Comparison of ENCODE assay signal across 9 mouse cellular contexts in genomic region chr5:33270568-33270967, GRCm38 (mm10). TPM values are rescaled to one million over a fixed set of nuclear protein-coding genes. Genes with fewer than 3 reads are reported as not detected.
DNase-seq lines count a peak whose midpoint lies in the region; ATAC-seq and TF ChIP-seq lines count a peak whose summit lies in the region.
"Had no signal": no experiment of that assay in that cellular context is flagged by ENCODE, and none has a peak within 500 bp of the region (broad histone marks: within the 10 kb centered on the region; RNA-seq: fewer than 3 reads in every experiment).

No protein-coding gene starts in this region.

- H3K9me3 ChIP-seq in midbrain, embryonic 11.5 days (ENCODE audit: control insufficient read depth, low read length) = no peaks in the 10 kb centered on the region
- no peaks in the 10 kb centered on the region for H3K9me3 ChIP-seq in midbrain, embryonic 13.5 days
- no peaks in the 10 kb centered on the region for H3K9me3 ChIP-seq in kidney, embryonic 14.5 days (ENCODE audit: control insufficient read depth, low read length)
- H3K9me3 ChIP-seq: heart, embryonic 15.5 days had no signal

- peak; percentile 97 for TF ChIP-seq CTCF in liver, adult 2 months (IDR thresholded peaks at IDR 0.05; ENCODE audit: low read depth, low read length)

- peak; percentile 99 for DNase-seq in midbrain, embryonic 11.5 days (ENCODE audit: low spot score, missing footprints)
- DNase-seq in c-Kit-positive CD71-positive TER-119-positive erythroid progenitor cells, embryonic 14.5 days (ENCODE audit: low spot score) = peak; percentile 90
- DNase-seq in frontal cortex, postnatal 10 days (ENCODE audit: low spot score in 2 of 2) = peak; percentile 62 to 78
- DNase-seq in liver, adult 2 months (ENCODE audit: extremely low read depth, low read depth, low spot score) = peak; percentile 59
- DNase-seq in thymus, postnatal 0 days (ENCODE audit: low spot score) = peak; percentile 84

- H3K36me3 ChIP-seq in midbrain, embryonic 11.5 days (ENCODE audit: control insufficient read depth, insufficient read depth, low read length) = peaks cover 27% of the 10 kb centered on the region
- H3K36me3 ChIP-seq in midbrain, embryonic 13.5 days = peaks cover 41% of the 10 kb centered on the region
- H3K36me3 ChIP-seq in kidney, embryonic 14.5 days (ENCODE audit: control insufficient read depth, insufficient read depth, low read length) = peaks cover 45% of the 10 kb centered on the region
- H3K36me3 ChIP-seq in liver, adult 2 months (ENCODE audit: control insufficient read depth, insufficient read depth, low read length) = peaks cover 24% of the 10 kb centered on the region

- no peak overlapping the region for H3K4me3 ChIP-seq in midbrain, embryonic 11.5 days (ENCODE audit: low read depth, low read length)
- no peak overlapping the region for H3K4me3 ChIP-seq in midbrain, embryonic 13.5 days (replicated peaks)
- H3K4me3 ChIP-seq in kidney, embryonic 14.5 days (ENCODE audit: low read length) = no peak overlapping the region
- no peak overlapping the region for H3K4me3 ChIP-seq in liver, adult 2 months (ENCODE audit: insufficient read depth, low read depth, low read length)
- H3K4me3 ChIP-seq: heart, embryonic 15.5 days had no signal

- peaks cover 20% of the 10 kb centered on the region for H3K4me1 ChIP-seq in midbrain, embryonic 11.5 days (ENCODE audit: control insufficient read depth, insufficient read depth, low read length)
- H3K4me1 ChIP-seq in midbrain, embryonic 13.5 days (replicated peaks) = peaks cover 41% of the 10 kb centered on the region
- peaks cover 20% of the 10 kb centered on the region for H3K4me1 ChIP-seq in kidney, embryonic 14.5 days (ENCODE audit: control insufficient read depth, insufficient read depth, low read length)
- H3K4me1 ChIP-seq in liver, adult 2 months (ENCODE audit: control insufficient read depth, insufficient read depth, low read length) = peaks cover 22% of the 10 kb centered on the region

- H3K4me2 ChIP-seq in midbrain, embryonic 11.5 days = no peak overlapping the region
- no peak overlapping the region for H3K4me2 ChIP-seq in midbrain, embryonic 13.5 days (replicated peaks)
- no peak overlapping the region for H3K4me2 ChIP-seq in kidney, embryonic 14.5 days (replicated peaks; ENCODE audit: low read depth, low read length)

- H3K9ac ChIP-seq in midbrain, embryonic 11.5 days (ENCODE audit: low read length) = no peak overlapping the region
- no peak overlapping the region for H3K9ac ChIP-seq in midbrain, embryonic 13.5 days (replicated peaks)
- H3K9ac ChIP-seq in kidney, embryonic 14.5 days (ENCODE audit: low read depth, low read length) = no peak overlapping the region
- H3K9ac ChIP-seq in liver, adult 2 months (ENCODE audit: low read depth, low read length) = no peak overlapping the region
- H3K9ac ChIP-seq: heart, embryonic 15.5 days had no signal

- ATAC-seq in midbrain, embryonic 11.5 days (ENCODE audit: low FRiP score) = no peak
- no peak for ATAC-seq in midbrain, embryonic 13.5 days
- no peak for ATAC-seq in kidney, embryonic 14.5 days (ENCODE audit: low FRiP score, low TSS enrichment)
- peak; percentile 69 for ATAC-seq in neutrophil, adult 5-6 weeks (ENCODE audit: extremely low read depth, insufficient number of reproducible peaks, low FRiP score, poor library complexity, severe bottlenecking)

- 26% methylated on average over 5 of the region's 5 CpGs for WGBS in midbrain, embryonic 11.5 days
- 18% methylated on average over 5 of the region's 5 CpGs for WGBS in midbrain, embryonic 13.5 days
- 22% methylated on average over 5 of the region's 5 CpGs for WGBS in kidney, embryonic 14.5 days
- 5% methylated on average over 5 of the region's 5 CpGs for WGBS in liver, adult 2 months

- no peaks in the 10 kb centered on the region for H3K27me3 ChIP-seq in midbrain, embryonic 11.5 days (ENCODE audit: control insufficient read depth, insufficient read depth, low read length)
- no peaks in the 10 kb centered on the region for H3K27me3 ChIP-seq in midbrain, embryonic 13.5 days
- no peaks in the 10 kb centered on the region for H3K27me3 ChIP-seq in kidney, embryonic 14.5 days (ENCODE audit: control insufficient read depth, insufficient read depth, low read length)
- H3K27me3 ChIP-seq in liver, adult 2 months (ENCODE audit: control insufficient read depth, insufficient read depth, low read length) = no peaks in the 10 kb centered on the region
- H3K27me3 ChIP-seq: heart, embryonic 15.5 days had no signal

- peaks cover 50% of the 10 kb centered on the region for H3K79me2 ChIP-seq in liver, adult 2 months (ENCODE audit: control insufficient read depth, insufficient read depth, low read length)

- no peak overlapping the region for H3K27ac ChIP-seq in midbrain, embryonic 11.5 days (ENCODE audit: low read depth, low read length)
- no peak overlapping the region for H3K27ac ChIP-seq in midbrain, embryonic 13.5 days
- 0 out of 2 replicates have a peak overlapping the region, but pooled peaks have one; percentile 10 for H3K27ac ChIP-seq in kidney, embryonic 14.5 days (ENCODE audit: low read depth, low read length)
- no peak overlapping the region for H3K27ac ChIP-seq in liver, adult 2 months (replicated peaks; ENCODE audit: insufficient read depth, low read depth, low read length)

- TF ChIP-seq POLR2A in liver, adult 2 months (IDR thresholded peaks at IDR 0.05; ENCODE audit: extremely low read depth, insufficient read depth, low read length) = no peak

RNA-seq across cellular contexts. Expression of gene Ctbp1, which starts 4.2 kb away (rescaled TPM):
- polyA plus RNA-seq in midbrain, embryonic 11.5 days (2014; fragmentation: Nextera tagmentation; extraction: Ambion mirVana) = 487 and 546 TPM in 2 replicates
- polyA plus RNA-seq in midbrain, embryonic 13.5 days (2015; fragmentation: Nextera tagmentation; extraction: Ambion mirVana) = 527 and 571 TPM in 2 replicates
- polyA plus RNA-seq in kidney, embryonic 14.5 days (2014; fragmentation: Nextera tagmentation; extraction: Ambion mirVana) = 241 and 398 TPM in 2 replicates
- 26.1 and 29.1 TPM in 2 replicates for total RNA-seq in liver, adult 2 months (2014; rRNA removed)
- 89.9 and 97.6 TPM in 2 replicates for polyA plus RNA-seq in liver, adult 2 months (2012; rRNA removed)
- total RNA-seq in neutrophil, adult 5-6 weeks (2017) = 128 and 142 TPM in 2 replicates
- polyA plus RNA-seq in thymus, postnatal 0 days (2015; fragmentation: Nextera tagmentation; extraction: Ambion mirVana) = 269 and 297 TPM in 2 replicates

RNA-seq across cellular contexts. Expression of gene Spon2, which starts 52.3 kb away (rescaled TPM):
- polyA plus RNA-seq in midbrain, embryonic 11.5 days (2014; fragmentation: Nextera tagmentation; extraction: Ambion mirVana) = 2.0 and 3.5 TPM in 2 replicates
- polyA plus RNA-seq in midbrain, embryonic 13.5 days (2015; fragmentation: Nextera tagmentation; extraction: Ambion mirVana) = 1.1 and 1.9 TPM in 2 replicates
- polyA plus RNA-seq in kidney, embryonic 14.5 days (2014; fragmentation: Nextera tagmentation; extraction: Ambion mirVana) = 3.9 and 4.2 TPM in 2 replicates
- 1.2 and 2.4 TPM in 2 replicates for total RNA-seq in liver, adult 2 months (2014; rRNA removed)
- 5.3 and 11.1 TPM in 2 replicates for polyA plus RNA-seq in liver, adult 2 months (2012; rRNA removed)
- total RNA-seq in neutrophil, adult 5-6 weeks (2017) = not detected in 2 replicates
- 14.8 and 16.8 TPM in 2 replicates for polyA plus RNA-seq in thymus, postnatal 0 days (2015; fragmentation: Nextera tagmentation; extraction: Ambion mirVana)
